Mouse (Mus musculus): ENCODE results near the gene Ostf1.
"Not testable (repeated sequence)": the region's sequence is repeated elsewhere in the genome, so short reads cannot be mapped to it uniquely, and the experiment has no call there.

GRCm38 (mm10) chr19:18588801-18589200 is 42.8 kb downstream of the Ostf1 start:
- TF ChIP-seq CTCF (IDR thresholded peaks at IDR 0.05; ENCODE audit: low read depth, low read length); POLR2A (IDR thresholded peaks at IDR 0.05; ENCODE audit: insufficient read depth, low read length); EP300 (IDR thresholded peaks at IDR 0.05; ENCODE audit: insufficient read depth, low read depth, low read length): not testable (repeated sequence)
